Mouse (Mus musculus) CH12.LX (cell line): ENCODE measurements around the gene Ago4. TPM values are rescaled to one million over a fixed set of nuclear protein-coding genes. Genes with fewer than 3 reads are reported as not detected.

Experiments
- DNase-seq: peaks from one replicate; pipeline ENCODE4 v3.0.0-alpha.2; 2013; ENCODE audit errors: extremely low read depth
- H3K27ac ChIP-seq: 2 replicates; pipeline ENCODE4 v1.5.1; 2012; ENCODE audit warnings: low read depth, mild to moderate bottlenecking, control low read depth, moderate library complexity; ENCODE audit not compliant: insufficient read depth
- H3K27me3 ChIP-seq: replicated peaks from 2 replicates; pipeline ENCODE3; 2012; ENCODE audit warnings: inconsistent platforms
- H3K36me3 ChIP-seq, 2 experiments: replicated peaks in 1 of 2; 2 replicates each; pipeline versions ENCODE3 to v1.6.1; 2012; ENCODE audit warnings: inconsistent platforms in 1 of 2, low read length in 1 of 2, mild to moderate bottlenecking in 1 of 2, mixed read lengths in 1 of 2, moderate library complexity in 1 of 2; ENCODE audit not compliant: control insufficient read depth in 1 of 2, insufficient read depth in 1 of 2
- H3K4me1 ChIP-seq, 2 experiments: 2 replicates each; pipeline ENCODE4 v1.6.1; 2012; ENCODE audit warnings: inconsistent platforms in 1 of 2, moderate library complexity in 1 of 2; ENCODE audit not compliant: insufficient read depth in 2 of 2, control insufficient read depth in 1 of 2
- H3K4me2 ChIP-seq: 2 replicates; pipeline ENCODE4 v1.6.1; 2012; ENCODE audit warnings: low read depth, mild to moderate bottlenecking, control low read depth; ENCODE audit not compliant: poor library complexity, insufficient read depth, severe bottlenecking
- H3K4me3 ChIP-seq, 3 experiments: fragments of 150-350 bp in 1 of 3; sonication (generic) in 1 of 3; replicated peaks in 1 of 3; 2 replicates each; pipeline versions ENCODE3 to v1.5.1; 2011 to 2012; ENCODE audit warnings: low read depth in 2 of 3, low read length in 2 of 3, mild to moderate bottlenecking in 2 of 3, moderate library complexity in 2 of 3, control low read depth in 1 of 3, improper control_type of control experiment in 1 of 3, inconsistent platforms in 1 of 3, mixed read lengths in 1 of 3; ENCODE audit not compliant: poor library complexity in 1 of 3
- H3K79me2 ChIP-seq: replicated peaks from 2 replicates; pipeline ENCODE4 v1.6.1; 2012; ENCODE audit warnings: mild to moderate bottlenecking, moderate library complexity; ENCODE audit not compliant: control insufficient read depth, poor library complexity, insufficient read depth, severe bottlenecking; ENCODE audit errors: extremely low read depth
- H3K9ac ChIP-seq: 2 replicates; pipeline ENCODE4 v1.6.1; 2012; ENCODE audit warnings: low read depth, mild to moderate bottlenecking, control low read depth, moderate library complexity; ENCODE audit not compliant: insufficient read depth
- H3K9me3 ChIP-seq: replicated peaks from 2 replicates; pipeline ENCODE3; 2012; ENCODE audit warnings: low read length, inconsistent platforms, mixed read lengths
- CHD2 ChIP-seq: IDR thresholded peaks from 2 replicates; pipeline ENCODE4 v1.6.1; 2011; ENCODE audit warnings: low read length, improper control_type of control experiment
- ELF1 ChIP-seq: IDR thresholded peaks from 2 replicates; pipeline ENCODE4 v1.6.1; 2014; ENCODE audit warnings: low read depth, mild to moderate bottlenecking, inconsistent platforms, low read length, improper control_type of control experiment
- EP300 ChIP-seq: IDR thresholded peaks from 2 replicates; pipeline ENCODE4 v1.6.1; 2011; ENCODE audit warnings: low read length, improper control_type of control experiment
- ETS1 ChIP-seq: conservative IDR thresholded peaks from 2 replicates; pipeline ENCODE4 v1.6.1; 2012; ENCODE audit warnings: low read depth, mild to moderate bottlenecking, inconsistent platforms, low read length, improper control_type of control experiment, moderate library complexity
- HCFC1 ChIP-seq: IDR thresholded peaks from 2 replicates; pipeline ENCODE4 v1.6.1; 2012; ENCODE audit warnings: low read depth, mild to moderate bottlenecking, inconsistent platforms, low read length, improper control_type of control experiment
- IRF4 ChIP-seq: IDR thresholded peaks from 2 replicates; pipeline ENCODE4 v1.6.1; 2014; ENCODE audit warnings: low read depth, mild to moderate bottlenecking, inconsistent platforms, low read length, improper control_type of control experiment
- JUN ChIP-seq: IDR thresholded peaks from 2 replicates; pipeline ENCODE4 v1.6.1; 2011; ENCODE audit warnings: low read depth, mild to moderate bottlenecking, low read length, improper control_type of control experiment, moderate library complexity; ENCODE audit not compliant: insufficient read depth
- KAT2A ChIP-seq: IDR thresholded peaks from 2 replicates; pipeline ENCODE4 v1.6.1; 2012; ENCODE audit warnings: low read length, improper control_type of control experiment, inconsistent platforms; ENCODE audit not compliant: insufficient replicate concordance
- MAFK ChIP-seq: IDR thresholded peaks from 2 replicates; pipeline ENCODE4 v1.6.1; 2011; ENCODE audit warnings: low read length, improper control_type of control experiment; ENCODE audit not compliant: insufficient replicate concordance
- MAX ChIP-seq: IDR thresholded peaks from 2 replicates; pipeline ENCODE4 v1.6.1; 2011; ENCODE audit warnings: low read length, improper control_type of control experiment
- MAZ ChIP-seq: IDR thresholded peaks from 2 replicates; pipeline ENCODE4 v1.6.1; 2012; ENCODE audit warnings: low read depth, mild to moderate bottlenecking, inconsistent platforms, low read length, improper control_type of control experiment, moderate library complexity
- MEF2A ChIP-seq: IDR thresholded peaks from 2 replicates; pipeline ENCODE4 v1.6.1; 2014; ENCODE audit warnings: low read depth, mild to moderate bottlenecking, inconsistent platforms, low read length, improper control_type of control experiment, borderline replicate concordance
- MYC ChIP-seq: IDR thresholded peaks from 2 replicates; pipeline ENCODE4 v1.6.1; 2011; ENCODE audit warnings: low read depth, mild to moderate bottlenecking, improper control_type of control experiment, low read length
- NELFE ChIP-seq: IDR thresholded peaks from 2 replicates; pipeline ENCODE4 v1.6.1; 2011; ENCODE audit warnings: low read depth, low read length, improper control_type of control experiment
- PAX5 ChIP-seq: IDR thresholded peaks from 2 replicates; pipeline ENCODE4 v1.6.1; 2012; ENCODE audit warnings: low read length, inconsistent platforms, mixed read lengths
- POLR2A ChIP-seq: IDR thresholded peaks from 2 replicates; pipeline ENCODE4 v1.6.1; 2011; ENCODE audit warnings: low read depth, mild to moderate bottlenecking, improper control_type of control experiment, low read length
- RAD21 ChIP-seq: IDR thresholded peaks from 2 replicates; pipeline ENCODE4 v1.6.1; 2011; ENCODE audit warnings: low read depth, mild to moderate bottlenecking, low read length, improper control_type of control experiment, moderate library complexity
- RCOR1 ChIP-seq: conservative IDR thresholded peaks from 2 replicates; pipeline ENCODE4 v1.6.1; 2012; ENCODE audit warnings: low read depth, mild to moderate bottlenecking, inconsistent platforms, low read length, improper control_type of control experiment
- SIN3A ChIP-seq: IDR thresholded peaks from 2 replicates; pipeline ENCODE4 v1.6.1; 2012; ENCODE audit warnings: low read length, improper control_type of control experiment, inconsistent platforms
- UBTF ChIP-seq: IDR thresholded peaks from 2 replicates; pipeline ENCODE4 v1.6.1; 2012; ENCODE audit warnings: low read depth, mild to moderate bottlenecking, inconsistent platforms, low read length, improper control_type of control experiment, moderate library complexity
- USF1 ChIP-seq: IDR thresholded peaks from 2 replicates; pipeline ENCODE4 v1.6.1; 2014; ENCODE audit warnings: low read depth, mild to moderate bottlenecking, inconsistent platforms, low read length, improper control_type of control experiment
- USF2 ChIP-seq: conservative IDR thresholded peaks from 2 replicates; pipeline ENCODE4 v1.6.1; 2011; ENCODE audit warnings: low read depth, low read length, improper control_type of control experiment
- ZMIZ1 ChIP-seq: IDR thresholded peaks from 2 replicates; pipeline ENCODE4 v1.6.1; 2012; ENCODE audit warnings: low read depth, mild to moderate bottlenecking, inconsistent platforms, low read length, improper control_type of control experiment
- ZNF384 ChIP-seq: IDR thresholded peaks from 2 replicates; pipeline ENCODE4 v1.6.1; 2012; ENCODE audit warnings: low read depth, low read length, improper control_type of control experiment, inconsistent platforms
- dilution Hi-C: fragments of 300-500 bp; cut with MboI; formaldehyde crosslinking; loops from 2 replicates; pipeline ENCODE4 v1.14.3; 2020; ENCODE audit warnings: low sequenced_read_pairs; ENCODE audit not compliant: extremely low pct_unique_long_range_greater_than_20kb, extremely low pct_ligation_motif_present
- in situ Hi-C: fragments of 300-500 bp; cut with MboI; formaldehyde crosslinking; loops from 3 replicates; pipeline ENCODE4 v1.14.3; 2019; ENCODE audit warnings: low sequenced_read_pairs, low pct_ligation_motif_present, low pct_unique_long_range_greater_than_20kb, mixed read lengths
- polyA plus RNA-seq: library from polyadenylated mRNA; unstranded; fragments of >175 nt; gene quantifications from 2 replicates; pipeline ENCODE4 v1.2.1, GENCODE M21; 2012; ENCODE audit warnings: low read depth; ENCODE audit not compliant: insufficient read length
- total RNA-seq, 2 experiments: library from RNA; depleted of rRNA; stranded (reverse); fragments of 300-350 nt in 1 of 2; fragments of >200 nt in 1 of 2; gene quantifications; 2 replicates each; pipeline ENCODE4 v1.2.3; 2012 to 2014

The Ago4 gene
- total and polyA plus RNA-seq, 3 experiments, result 1.2 to 2.6 (median 1.3) TPM

DNA sequence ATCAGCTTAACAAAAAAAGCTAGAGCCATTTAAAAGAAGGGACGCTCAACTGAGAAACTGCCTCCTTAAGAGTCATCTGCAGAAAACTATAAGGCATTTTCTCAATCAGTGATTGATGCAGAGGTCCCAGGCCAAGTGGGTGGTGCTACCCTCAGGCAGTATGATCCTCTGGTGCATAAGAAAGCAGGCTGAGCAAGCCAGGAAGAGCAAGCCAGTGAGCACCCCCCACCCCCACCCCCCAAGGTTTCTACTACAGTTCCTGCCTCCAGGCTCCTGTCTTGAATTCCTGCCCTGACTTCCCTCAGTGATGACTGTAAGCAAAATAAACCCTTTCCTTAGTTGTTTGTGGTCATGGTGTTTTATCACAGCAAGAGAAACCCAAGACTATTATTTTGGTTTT is 83.0 kb downstream of the Ago4 start:
- Histone ChIP-seq H3K27me3 (no peaks in the 10 kb centered on the region), H3K4me3 (no peak overlapping the region), H3K79me2 (no peaks in the 10 kb centered on the region), H3K9me3 (no peaks in the 10 kb centered on the region), H3K4me2 (no peak overlapping the region), H3K9ac (no peak overlapping the region), H3K36me3 (peaks cover 37 to 80% of the 10 kb centered on the region in 2 experiments), H3K27ac (no peak overlapping the region), H3K4me1 (no peaks in the 10 kb centered on the region)
- in situ Hi-C loops (no loop called here), dilution Hi-C loops (no loop called here)
- DNase-seq, result no peak
- TF ChIP-seq ZNF384, result no peak
- no peak for TF ChIP-seq POLR2A
- TF ChIP-seq EP300, result no peak
- TF ChIP-seq RCOR1, result no peak
- no peak for TF ChIP-seq MYC
- TF ChIP-seq UBTF, result no peak
- TF ChIP-seq IRF4, result no peak
- TF ChIP-seq HCFC1, result no peak

DNA sequence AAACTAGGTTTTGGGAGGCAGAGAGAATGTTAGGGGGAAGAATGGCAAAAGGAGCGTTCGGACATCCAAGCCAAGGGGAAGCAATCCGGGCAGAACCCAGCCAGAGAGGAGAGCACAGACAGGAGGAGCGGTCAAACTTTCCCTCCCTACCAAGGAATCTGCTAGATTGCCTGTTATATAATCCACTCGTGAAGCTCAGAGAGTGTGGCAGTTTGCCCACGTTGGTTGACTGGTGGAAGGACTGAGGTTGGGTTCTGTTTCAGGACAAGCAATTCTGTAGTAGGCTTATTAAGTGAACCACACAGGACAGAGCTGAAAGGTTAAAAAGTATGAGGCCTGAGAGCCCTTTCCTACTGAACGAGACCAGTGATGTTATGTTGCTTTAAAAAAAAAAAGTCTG is 86.1 kb downstream of the Ago4 start:
- in situ Hi-C loops, result no loop called here
- Histone ChIP-seq H3K27me3 (no peaks in the 10 kb centered on the region), H3K4me1 (no peaks in the 10 kb centered on the region), H3K27ac (no peak overlapping the region)
- no peak for TF ChIP-seq MYC
- TF ChIP-seq RCOR1, result no peak
- TF ChIP-seq KAT2A, result no peak
- no peak for TF ChIP-seq CHD2
- no peak for TF ChIP-seq RAD21
- no peak for TF ChIP-seq MAZ
- no peak for TF ChIP-seq MEF2A
- TF ChIP-seq USF1, result no peak
- no peak for TF ChIP-seq ELF1
- no peak for TF ChIP-seq ZMIZ1
- no peak for TF ChIP-seq ETS1
- TF ChIP-seq USF2, result no peak
- no peak for TF ChIP-seq MAFK
- TF ChIP-seq HCFC1, result no peak
- no peak for TF ChIP-seq JUN
- no peak for TF ChIP-seq MAX
- TF ChIP-seq SIN3A, result no peak
- no peak for TF ChIP-seq PAX5
- no peak for TF ChIP-seq NELFE
- TF ChIP-seq, all 38 proteins: peak for 0
- no peak for DNase-seq
- H3K4me3 ChIP-seq, result no peak overlapping the region
- no peaks in the 10 kb centered on the region for H3K79me2 ChIP-seq
- H3K9me3 ChIP-seq, result no peaks in the 10 kb centered on the region
- no peak overlapping the region for H3K9ac ChIP-seq
- H3K36me3 ChIP-seq, result peaks cover 34 to 78% of the 10 kb centered on the region in 2 experiments
- dilution Hi-C loops, result no loop called here
- H3K4me2 ChIP-seq, result no peak overlapping the region
